Mouse (Mus musculus): ENCODE data around the gene Nup160. TPM values are rescaled to one million over a fixed set of nuclear protein-coding genes. Genes with fewer than 3 reads are reported as not detected.

The Nup160 gene
- total and polyA plus RNA-seq, 2 experiments from 2014 or later, result 13.5 to 13.7 TPM

DNA sequence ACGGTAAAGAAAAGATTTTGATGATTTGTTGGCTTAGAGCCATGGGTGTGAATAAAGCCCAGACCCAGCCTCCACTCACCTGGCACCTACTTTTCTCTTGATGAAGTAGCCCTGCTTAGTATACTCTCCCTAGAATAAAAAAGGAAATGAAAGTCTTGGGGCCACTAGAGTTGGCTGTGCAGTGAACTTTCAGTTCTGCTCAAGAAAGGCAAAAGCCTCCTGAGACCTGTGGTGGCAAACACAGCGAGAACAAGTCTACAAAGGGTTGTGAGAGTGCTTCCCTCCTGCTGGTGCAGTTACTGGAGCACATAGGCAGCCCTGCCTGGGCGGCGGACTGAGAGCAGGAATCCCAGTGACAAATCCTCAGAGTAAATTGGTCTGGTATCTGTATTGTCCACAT is 27.1 kb upstream of the Nup160 start:
- DNase-seq (ENCODE audit: low spot score) (no peak), ATAC-seq (no peak)
- Histone ChIP-seq H3K27ac (no peak overlapping the region), H3K4me1 (ENCODE audit: insufficient read depth, low read length) (no peaks in the 10 kb centered on the region), H3K27me3 (ENCODE audit: insufficient read depth, low read length) (no peaks in the 10 kb centered on the region), H3K9me3 (ENCODE audit: low read length) (no peaks in the 10 kb centered on the region), H3K4me3 (ENCODE audit: low read length) (no peak overlapping the region), H3K4me2 (ENCODE audit: low read depth, low read length) (no peak overlapping the region), H3K9ac (replicated peaks; ENCODE audit: low read length) (no peak overlapping the region), H3K36me3 (ENCODE audit: insufficient read depth, low read length) (no peaks in the 10 kb centered on the region)
- WGBS, result 70% methylated on average over 4 of the region's 4 CpGs
- TF ChIP-seq CTCF (IDR thresholded peaks at IDR 0.05; ENCODE audit: low read depth), result no peak

DNA sequence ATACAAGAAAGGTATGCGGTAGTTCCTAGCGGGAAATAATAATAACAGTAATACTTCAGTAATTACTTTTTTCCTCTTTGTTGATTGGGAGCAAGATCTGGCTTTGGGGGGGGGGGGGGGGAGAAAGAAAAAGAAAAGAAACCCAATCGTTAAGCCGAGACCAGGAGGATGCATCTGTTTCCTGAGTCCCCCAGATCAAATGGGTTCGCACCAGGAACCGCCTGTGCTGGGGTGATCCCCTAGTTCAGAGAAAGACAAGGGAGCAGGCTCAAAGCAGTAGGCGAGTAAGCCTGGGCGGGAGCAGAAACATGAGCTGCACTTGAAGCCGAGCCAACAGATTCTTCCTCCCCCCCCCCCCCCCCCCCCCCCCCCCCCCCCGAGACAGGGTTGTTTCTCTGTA is 24.9 kb upstream of the Nup160 start:
- no peak overlapping the region for H3K9ac ChIP-seq (replicated peaks; ENCODE audit: low read length)
- WGBS, result 88% methylated on average over 9 of the region's 10 CpGs
- H3K4me1 ChIP-seq (ENCODE audit: insufficient read depth, low read length), result no peaks in the 10 kb centered on the region
- no peak for TF ChIP-seq CTCF (IDR thresholded peaks at IDR 0.05; ENCODE audit: low read depth)
- no peak for ATAC-seq
- no peak for DNase-seq (ENCODE audit: low spot score)
- no peak overlapping the region for H3K27ac ChIP-seq
- no peak overlapping the region for H3K4me2 ChIP-seq (ENCODE audit: low read depth, low read length)
- H3K9me3 ChIP-seq (ENCODE audit: low read length), result no peaks in the 10 kb centered on the region
- H3K4me3 ChIP-seq (ENCODE audit: low read length), result no peak overlapping the region
- no peaks in the 10 kb centered on the region for H3K27me3 ChIP-seq (ENCODE audit: insufficient read depth, low read length)
- H3K36me3 ChIP-seq (ENCODE audit: insufficient read depth, low read length), result no peaks in the 10 kb centered on the region

DNA sequence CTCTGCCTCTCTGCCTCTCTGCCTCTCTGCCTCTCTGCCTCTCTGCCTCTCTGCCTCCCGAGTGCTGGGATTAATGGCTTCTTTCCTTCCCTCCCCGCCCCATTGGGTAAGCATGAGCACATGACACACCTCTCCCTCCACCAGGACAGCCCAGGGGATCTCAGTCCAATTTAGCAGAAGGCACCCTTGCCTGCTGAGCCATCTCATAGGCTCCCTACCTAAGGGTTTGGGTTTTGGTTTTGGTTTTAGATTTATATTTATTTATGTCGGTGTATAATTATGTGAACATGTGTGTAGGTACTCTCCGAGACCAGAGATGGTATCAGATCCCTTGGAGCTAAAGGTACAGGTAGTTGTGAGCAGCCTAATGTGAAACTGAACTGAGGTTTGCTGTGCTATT is 24.0 kb upstream of the Nup160 start:
- no peak overlapping the region for H3K4me2 ChIP-seq (ENCODE audit: low read depth, low read length)
- 72% methylated on average over 4 of the region's 4 CpGs for WGBS
- no peaks in the 10 kb centered on the region for H3K4me1 ChIP-seq (ENCODE audit: insufficient read depth, low read length)
- H3K4me3 ChIP-seq (ENCODE audit: low read length), result no peak overlapping the region
- no peaks in the 10 kb centered on the region for H3K9me3 ChIP-seq (ENCODE audit: low read length)
- ATAC-seq (no peak), DNase-seq (ENCODE audit: low spot score) (no peak)
- H3K27ac ChIP-seq, result no peak overlapping the region
- TF ChIP-seq CTCF (IDR thresholded peaks at IDR 0.05; ENCODE audit: low read depth), result no peak
- H3K9ac ChIP-seq (replicated peaks; ENCODE audit: low read length), result no peak overlapping the region
- H3K36me3 ChIP-seq (ENCODE audit: insufficient read depth, low read length), result no peaks in the 10 kb centered on the region
- H3K27me3 ChIP-seq (ENCODE audit: insufficient read depth, low read length), result no peaks in the 10 kb centered on the region

DNA sequence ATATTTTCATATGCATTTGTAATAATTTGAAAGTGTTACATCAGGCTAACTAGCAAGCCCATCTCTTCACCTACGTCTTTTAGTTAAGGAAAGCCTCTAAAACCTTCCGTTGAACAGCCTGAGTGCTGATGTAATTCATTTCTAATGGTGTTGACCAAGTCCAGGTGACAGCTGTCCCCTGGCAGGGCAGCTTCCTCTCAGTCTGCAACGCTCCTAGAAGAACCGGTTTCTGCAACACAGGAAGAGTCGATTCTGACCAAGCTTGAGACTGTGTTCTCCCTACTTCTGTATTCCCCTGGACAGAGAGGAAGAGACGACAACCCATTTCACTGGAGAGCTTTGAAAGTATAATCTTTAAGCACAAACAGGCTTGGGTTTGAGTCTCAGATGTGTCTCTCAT is 21.6 kb upstream of the Nup160 start:
- H3K36me3 ChIP-seq (ENCODE audit: insufficient read depth, low read length), result no peaks in the 10 kb centered on the region
- WGBS, result 85% methylated on average over 6 of the region's 6 CpGs
- H3K27me3 ChIP-seq (ENCODE audit: insufficient read depth, low read length), result no peaks in the 10 kb centered on the region
- DNase-seq (ENCODE audit: low spot score) (no peak), ATAC-seq (no peak)
- no peak for TF ChIP-seq CTCF (IDR thresholded peaks at IDR 0.05; ENCODE audit: low read depth)
- no peaks in the 10 kb centered on the region for H3K4me1 ChIP-seq (ENCODE audit: insufficient read depth, low read length)
- H3K9me3 ChIP-seq (ENCODE audit: low read length), result no peaks in the 10 kb centered on the region
- H3K9ac ChIP-seq (replicated peaks; ENCODE audit: low read length), result no peak overlapping the region
- no peak overlapping the region for H3K4me3 ChIP-seq (ENCODE audit: low read length)
- no peak overlapping the region for H3K27ac ChIP-seq
- H3K4me2 ChIP-seq (ENCODE audit: low read depth, low read length), result no peak overlapping the region

DNA sequence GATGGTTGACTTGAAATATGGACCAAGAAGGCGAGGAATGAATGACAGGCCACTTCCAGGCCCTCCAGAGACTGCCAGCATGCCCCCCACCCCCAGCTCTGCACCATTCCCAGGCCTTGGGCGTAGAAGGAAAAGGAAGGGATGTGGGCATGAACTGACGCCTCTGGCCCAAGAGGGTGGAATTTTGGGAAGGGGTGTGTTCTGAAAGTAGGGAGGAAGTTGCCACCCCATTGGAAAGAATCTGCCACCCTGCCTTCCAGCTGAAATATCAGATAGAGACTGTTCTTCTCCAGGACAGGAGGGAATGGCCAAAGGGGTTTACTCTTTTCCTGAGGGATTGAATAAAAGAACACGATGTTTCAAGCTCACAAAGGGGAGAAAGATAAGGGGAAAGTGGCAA is 18.4 kb upstream of the Nup160 start:
- Histone ChIP-seq H3K27ac (no peak overlapping the region), H3K4me2 (ENCODE audit: low read depth, low read length) (no peak overlapping the region), H3K27me3 (ENCODE audit: insufficient read depth, low read length) (no peaks in the 10 kb centered on the region), H3K4me3 (ENCODE audit: low read length) (no peak overlapping the region), H3K9me3 (ENCODE audit: low read length) (no peaks in the 10 kb centered on the region), H3K9ac (replicated peaks; ENCODE audit: low read length) (no peak overlapping the region), H3K4me1 (ENCODE audit: insufficient read depth, low read length) (no peaks in the 10 kb centered on the region), H3K36me3 (ENCODE audit: insufficient read depth, low read length) (no peaks in the 10 kb centered on the region)
- ATAC-seq, result no peak
- no peak for TF ChIP-seq CTCF (IDR thresholded peaks at IDR 0.05; ENCODE audit: low read depth)
- no peak for DNase-seq (ENCODE audit: low spot score)
- WGBS, result 81% methylated on average over 4 of the region's 4 CpGs

DNA sequence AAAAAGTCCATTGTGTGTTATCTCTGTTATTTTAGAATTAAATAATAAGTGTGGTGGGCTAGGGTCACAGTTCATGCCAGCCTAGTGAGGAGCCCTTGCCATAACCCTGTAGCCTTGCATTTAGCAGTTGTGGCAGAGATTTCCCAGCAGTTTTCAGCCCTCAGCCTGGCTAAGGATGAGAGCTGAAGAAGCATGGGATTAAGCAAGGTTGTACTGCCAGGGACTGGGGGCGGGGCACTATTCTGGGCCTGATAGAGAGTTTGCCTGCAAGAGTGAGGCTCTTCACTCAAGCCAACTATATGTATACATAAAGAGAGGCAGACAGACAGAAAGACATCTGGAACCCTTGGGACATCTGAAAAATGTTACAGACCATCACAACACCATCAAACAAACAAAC is 18.0 kb upstream of the Nup160 start:
- H3K27ac ChIP-seq, result no peak overlapping the region
- H3K36me3 ChIP-seq (ENCODE audit: insufficient read depth, low read length), result no peaks in the 10 kb centered on the region
- H3K4me1 ChIP-seq (ENCODE audit: insufficient read depth, low read length), result no peaks in the 10 kb centered on the region
- WGBS, result 97% methylated on average over 1 of the region's 1 CpGs
- no peak for ATAC-seq
- no peak overlapping the region for H3K4me3 ChIP-seq (ENCODE audit: low read length)
- H3K4me2 ChIP-seq (ENCODE audit: low read depth, low read length), result no peak overlapping the region
- no peak overlapping the region for H3K9ac ChIP-seq (replicated peaks; ENCODE audit: low read length)
- TF ChIP-seq CTCF (IDR thresholded peaks at IDR 0.05; ENCODE audit: low read depth), result no peak
- no peaks in the 10 kb centered on the region for H3K27me3 ChIP-seq (ENCODE audit: insufficient read depth, low read length)
- no peaks in the 10 kb centered on the region for H3K9me3 ChIP-seq (ENCODE audit: low read length)
- DNase-seq (ENCODE audit: low spot score), result no peak

DNA sequence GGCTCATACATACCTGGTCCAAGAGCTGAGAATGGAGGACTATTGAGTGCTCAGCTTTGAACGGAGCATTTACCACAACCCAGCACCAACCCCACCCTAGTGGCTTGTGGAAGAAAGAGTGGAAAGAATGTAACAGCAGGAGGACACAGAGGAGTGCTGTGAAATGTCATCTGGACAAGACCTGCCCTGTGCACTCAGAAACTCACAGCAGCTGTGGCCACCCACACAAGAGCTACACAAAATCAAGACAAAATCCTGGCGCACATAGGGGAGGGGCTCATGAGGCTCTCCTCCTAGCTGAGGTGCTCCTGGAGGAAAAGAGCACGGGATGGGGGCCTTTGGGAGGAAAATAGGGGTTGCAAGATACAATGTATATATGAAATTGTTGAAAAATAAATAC is 17.4 kb upstream of the Nup160 start:
- Histone ChIP-seq H3K9ac (replicated peaks; ENCODE audit: low read length) (no peak overlapping the region), H3K27ac (no peak overlapping the region), H3K4me1 (ENCODE audit: insufficient read depth, low read length) (no peaks in the 10 kb centered on the region), H3K4me2 (ENCODE audit: low read depth, low read length) (no peak overlapping the region), H3K27me3 (ENCODE audit: insufficient read depth, low read length) (no peaks in the 10 kb centered on the region), H3K4me3 (ENCODE audit: low read length) (no peak overlapping the region), H3K9me3 (ENCODE audit: low read length) (no peaks in the 10 kb centered on the region), H3K36me3 (ENCODE audit: insufficient read depth, low read length) (no peaks in the 10 kb centered on the region)
- TF ChIP-seq CTCF (IDR thresholded peaks at IDR 0.05; ENCODE audit: low read depth), result no peak
- ATAC-seq (no peak), DNase-seq (ENCODE audit: low spot score) (no peak)
- 65% methylated on average over 3 of the region's 3 CpGs for WGBS

All from hindbrain, postnatal 0 days (tissue).